Mouse (Mus musculus) embryonic stem cell, embryonic (primary cell): Measurements from ENCODE around the gene Prkcz.

ENCODE experiments used
- CTCF ChIA-PET, 4 experiments: fragments of 300-600 bp in 2 of 4; fragments of 350-600 bp in 2 of 4; sonication (Branson Sonifier 250); formaldehyde crosslinking; loops; one replicate each; lab custom pipeline; 2022; ENCODE audit warnings: inconsistent platforms in 2 of 4; lab: Charles Lee
- POLR2A ChIA-PET, 4 experiments: fragments of 300-600 bp in 2 of 4; fragments of 350-600 bp in 2 of 4; sonication (Branson Sonifier 250); formaldehyde crosslinking; loops; one replicate each; lab custom pipeline; 2022; ENCODE audit warnings: antibody characterized with exemption in 4 of 4, inconsistent platforms in 1 of 4; lab: Charles Lee

Gene Prkcz

DNA sequence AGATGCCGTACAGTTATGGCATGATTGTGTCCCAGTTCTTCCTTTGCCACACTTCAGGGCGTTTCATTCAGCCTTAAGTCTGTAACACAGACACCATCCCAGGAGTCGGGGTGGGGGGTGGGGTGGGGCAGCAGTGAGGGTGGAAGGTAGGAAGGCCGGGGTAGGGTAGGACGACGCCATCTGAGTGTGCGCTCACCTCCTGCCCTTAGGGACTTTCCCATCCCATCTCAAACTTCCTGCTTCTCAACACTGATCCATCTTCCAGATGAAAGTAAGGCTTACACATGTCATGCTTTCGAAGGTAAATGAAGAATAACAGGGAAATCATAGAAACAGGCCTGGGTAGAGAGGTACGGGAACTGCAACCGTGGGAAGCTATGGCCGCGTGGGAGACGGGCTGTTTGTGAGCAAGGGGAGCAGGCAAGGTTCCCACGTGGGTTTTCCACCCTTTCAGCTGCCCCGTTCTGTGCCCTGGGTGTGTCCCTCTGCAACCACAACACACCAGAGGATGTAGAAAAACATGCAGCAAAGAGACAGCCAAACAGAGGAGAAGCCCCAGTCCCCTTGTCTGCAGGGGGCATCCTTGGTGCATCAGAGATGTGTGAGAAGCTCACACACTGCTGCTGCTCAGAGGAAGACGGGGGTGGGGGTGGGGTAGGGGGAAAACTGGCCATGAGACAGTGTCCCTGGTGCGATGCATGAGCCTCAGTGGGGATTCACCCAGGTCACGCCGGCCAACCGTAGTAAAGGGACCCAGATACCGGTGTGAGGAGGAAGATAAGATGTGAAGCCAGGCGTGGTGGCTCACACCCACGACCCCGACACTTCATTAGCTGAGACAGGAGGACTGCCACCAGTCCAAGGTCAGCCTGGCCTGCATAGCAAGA is 54.6 kb downstream of the Prkcz start:
- POLR2A ChIA-PET, result interaction anchor here in 1 of 4 experiments (1.0 kb wide), 1 partner anchor 70 kb away, joined by 3 read pairs; no protein-coding TSS in a partner anchor
- CTCF ChIA-PET, result interaction anchor here in 2 of 4 experiments (1.4 to 1.5 kb wide), 2 partner anchors 10 to 16 kb away, joined by 3 to 5 read pairs; no protein-coding TSS in a partner anchor

DNA sequence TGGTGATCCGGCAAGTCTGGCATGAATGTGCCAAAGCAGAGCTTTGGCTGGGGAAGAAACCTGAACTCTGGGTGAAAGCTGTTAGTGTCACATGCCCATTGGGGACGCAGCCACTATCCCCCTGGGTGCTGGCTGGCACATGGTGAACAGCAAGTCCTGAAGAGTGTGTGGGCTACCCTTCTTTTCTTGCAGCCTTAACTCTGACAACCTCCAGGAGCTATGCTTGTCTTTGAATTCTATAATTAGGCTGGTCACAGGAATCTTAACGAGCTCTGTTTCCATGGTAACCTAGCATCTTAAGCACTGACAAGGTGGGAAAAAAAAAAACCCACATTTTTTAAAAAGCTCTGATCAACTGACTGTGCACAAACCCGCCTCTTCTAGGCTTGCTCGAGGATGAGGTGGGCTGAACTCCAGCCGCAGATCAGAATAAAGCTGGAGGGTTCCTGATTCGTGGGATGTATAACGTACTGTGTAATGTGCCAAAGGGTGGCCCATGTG is 55.6 kb downstream of the Prkcz start:
- ChIA-PET POLR2A (interaction anchor here in 2 of 4 experiments (0.6 to 1.2 kb wide), 3 partner anchors 12 to 66 kb away, joined by 3 to 4 read pairs (median 3); no protein-coding TSS in a partner anchor), CTCF (interaction anchor here in 1 of 4 experiments (1.4 kb wide), 3 partner anchors 15 to 320 kb away, joined by 3 to 9 read pairs (median 5); no protein-coding TSS in a partner anchor)

DNA sequence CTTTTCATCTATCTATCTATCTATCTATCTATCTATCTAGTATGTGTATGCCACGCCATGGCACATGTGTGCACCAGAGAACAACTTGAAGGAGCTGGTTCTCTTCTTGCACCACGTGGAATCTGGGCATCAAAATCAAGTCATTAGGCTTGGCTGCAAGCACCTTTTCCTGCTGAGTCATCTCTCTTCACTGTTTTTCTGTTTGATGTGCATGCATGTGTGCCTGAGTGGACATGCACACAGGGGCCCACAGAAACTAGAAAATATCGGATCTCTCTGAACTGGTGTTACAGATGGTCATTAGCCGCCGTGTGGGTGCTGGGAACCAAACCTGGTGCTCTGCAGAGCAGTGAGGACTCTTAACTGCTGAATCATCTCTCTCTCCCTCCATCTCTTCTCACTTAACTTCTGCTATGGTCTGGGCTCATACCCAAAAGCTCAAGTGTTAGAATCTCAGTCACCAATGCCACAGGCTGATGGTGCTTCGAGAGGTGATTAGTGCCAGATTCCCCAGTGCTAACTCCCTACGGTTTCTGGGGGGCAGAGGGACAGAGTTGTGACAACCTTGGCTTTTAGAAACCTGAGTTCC is 56.6 kb downstream of the Prkcz start:
- ChIA-PET POLR2A (interaction anchor here in 2 of 4 experiments (0.6 to 1.2 kb wide), 3 partner anchors 12 to 417 kb away, joined by 3 read pairs; no protein-coding TSS in a partner anchor), CTCF (interaction anchor here in 1 of 4 experiments (1.4 kb wide), 3 partner anchors 14 to 319 kb away, joined by 3 to 9 read pairs (median 5); no protein-coding TSS in a partner anchor)

DNA sequence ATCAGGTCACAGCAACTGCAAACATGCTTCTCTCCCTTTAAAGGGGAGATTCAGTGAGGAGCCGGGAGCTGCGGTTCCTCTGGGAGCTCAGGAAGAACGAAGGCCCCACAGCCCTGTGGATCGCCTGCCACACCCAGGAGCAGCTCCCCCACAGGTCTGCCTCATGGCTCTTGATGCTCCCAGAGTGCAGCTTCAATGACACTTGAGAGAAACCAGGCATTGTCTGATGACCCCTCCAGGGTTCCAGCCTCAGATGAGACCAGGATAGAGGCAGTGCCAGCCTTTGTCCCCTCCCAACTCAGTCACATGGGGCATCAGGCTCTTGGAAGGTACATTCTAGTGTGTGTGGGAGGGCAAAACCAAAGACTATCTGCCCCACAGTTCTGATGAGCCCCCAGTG is 59.2 kb downstream of the Prkcz start:
- CTCF ChIA-PET, result interaction anchor here in 1 of 4 experiments (0.8 to 1.6 kb wide), 3 partner anchors 19 to 195 kb away, joined by 3 to 7 read pairs (median 3); no protein-coding TSS in a partner anchor
- POLR2A ChIA-PET, result interaction anchor here in 2 of 4 experiments (1.0 to 2.3 kb wide), 3 partner anchors 13 to 236 kb away, joined by 3 to 5 read pairs (median 4); partner anchors contain the start of gene Prkcz (in 1 of the 2)

DNA sequence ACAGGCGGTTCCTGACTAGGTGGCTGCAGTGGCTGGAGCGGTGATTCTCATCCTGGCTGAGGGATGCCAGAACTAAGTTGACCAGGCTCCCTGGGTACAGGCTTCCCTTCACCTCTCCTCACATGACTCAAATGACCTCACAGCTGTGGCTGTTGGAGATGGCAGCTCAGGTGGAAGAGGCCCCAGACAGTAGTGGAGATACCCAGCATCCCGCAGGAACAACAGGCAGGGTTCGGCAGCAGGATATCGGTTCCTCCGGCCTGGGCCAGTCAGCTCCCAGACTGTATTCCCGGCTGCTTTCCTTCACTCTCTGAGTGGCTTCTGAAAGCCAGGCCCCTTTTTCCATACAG is 60.1 kb downstream of the Prkcz start:
- POLR2A ChIA-PET, result interaction anchor here in 1 of 4 experiments (2.3 kb wide), 1 partner anchor 14 kb away, joined by 5 read pairs; no protein-coding TSS in a partner anchor
- CTCF ChIA-PET, result interaction anchor here in 1 of 4 experiments (1.6 kb wide), 1 partner anchor 20 kb away, joined by 7 read pairs; no protein-coding TSS in a partner anchor

DNA sequence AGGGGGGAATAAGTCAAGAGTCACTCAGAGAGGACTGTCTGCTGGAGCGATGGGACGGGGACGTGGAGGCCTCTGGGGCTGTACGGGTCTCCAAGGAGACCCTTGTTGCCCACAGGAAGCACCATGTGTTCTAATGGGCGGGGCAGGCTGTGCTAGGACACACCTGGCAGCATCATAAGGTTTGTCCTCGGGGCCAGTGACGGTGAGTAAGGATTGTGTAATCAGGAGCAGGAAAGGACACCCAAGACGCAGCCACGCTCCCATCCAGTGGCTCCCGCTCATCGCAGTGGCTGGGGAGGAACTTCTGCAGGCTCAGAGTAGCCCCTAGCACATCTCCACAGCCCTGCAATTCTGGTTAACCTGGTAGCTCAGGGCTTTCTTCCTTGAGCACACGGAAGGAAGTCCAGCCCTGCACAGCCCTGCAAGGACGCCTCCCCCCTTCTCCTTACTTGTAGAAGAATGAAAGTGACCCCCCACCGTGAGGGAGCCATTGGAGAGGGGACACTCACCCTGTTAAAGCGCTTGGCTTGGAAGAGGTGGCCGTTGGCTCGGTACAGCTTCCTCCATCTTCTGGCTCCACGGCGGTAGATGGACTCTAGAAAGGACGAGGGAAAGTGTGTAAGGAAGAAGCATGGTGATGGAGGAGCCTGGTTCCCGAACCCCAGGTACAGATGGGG is 60.6 kb downstream of the Prkcz start:
- ChIA-PET CTCF (interaction anchor here in 2 of 4 experiments (0.7 to 2.0 kb wide), 3 partner anchors 17 to 32 kb away, joined by 3 to 7 read pairs (median 5); no protein-coding TSS in a partner anchor), POLR2A (interaction anchor here in 2 of 4 experiments (0.7 to 2.3 kb wide), 2 partner anchors 9 to 15 kb away, joined by 3 to 5 read pairs; no protein-coding TSS in a partner anchor)

DNA sequence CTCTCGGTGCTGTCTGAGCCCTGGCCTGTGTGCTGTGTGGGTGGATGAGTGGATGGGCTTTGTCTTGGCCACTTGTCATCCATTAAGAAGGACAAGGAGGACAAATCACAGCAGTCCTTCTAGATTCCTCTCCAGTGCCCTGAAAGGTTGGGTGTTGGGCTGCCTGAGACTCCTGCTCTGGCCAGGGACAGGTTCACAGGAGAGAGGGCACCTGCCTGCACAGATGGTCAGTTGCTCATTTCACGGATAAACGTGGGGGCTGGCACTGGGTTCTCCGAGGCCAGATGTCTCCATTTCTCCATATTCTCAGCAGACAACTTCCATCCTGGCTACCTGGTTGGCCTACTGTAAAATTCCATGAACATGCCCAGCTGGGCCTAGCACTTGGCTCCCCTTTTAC is 62.3 kb downstream of the Prkcz start:
- ChIA-PET POLR2A (no interaction called here), CTCF (interaction anchor here in 1 of 4 experiments (2.0 kb wide), 1 partner anchor 31 kb away, joined by 5 read pairs; no protein-coding TSS in a partner anchor)

DNA sequence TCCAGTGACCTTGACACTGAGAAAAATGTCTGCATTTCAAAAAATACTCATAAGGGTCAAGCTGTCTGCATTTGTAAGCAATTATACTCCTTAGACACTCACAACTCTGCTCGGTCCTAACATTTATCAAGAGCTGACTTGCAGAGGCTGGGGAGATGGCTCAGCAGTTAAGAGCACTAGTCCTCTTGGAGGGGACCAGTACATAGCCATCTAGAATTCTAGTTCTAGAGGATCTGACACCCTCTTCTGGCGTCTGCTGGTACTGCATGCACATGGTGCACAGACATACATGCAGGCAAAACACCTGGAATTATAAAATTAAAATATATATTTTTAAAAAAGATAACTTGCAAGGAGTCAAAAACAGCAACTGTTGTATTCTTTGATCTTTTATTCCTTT is 64.1 kb downstream of the Prkcz start:
- ChIA-PET POLR2A (interaction anchor here in 1 of 4 experiments (0.6 kb wide), 1 partner anchor 61 kb away, joined by 3 read pairs; no protein-coding TSS in a partner anchor), CTCF (interaction anchor here in 3 of 4 experiments (0.6 to 2.2 kb wide), 7 partner anchors 10 to 664 kb away, joined by 3 to 7 read pairs (median 4); no protein-coding TSS in a partner anchor)

DNA sequence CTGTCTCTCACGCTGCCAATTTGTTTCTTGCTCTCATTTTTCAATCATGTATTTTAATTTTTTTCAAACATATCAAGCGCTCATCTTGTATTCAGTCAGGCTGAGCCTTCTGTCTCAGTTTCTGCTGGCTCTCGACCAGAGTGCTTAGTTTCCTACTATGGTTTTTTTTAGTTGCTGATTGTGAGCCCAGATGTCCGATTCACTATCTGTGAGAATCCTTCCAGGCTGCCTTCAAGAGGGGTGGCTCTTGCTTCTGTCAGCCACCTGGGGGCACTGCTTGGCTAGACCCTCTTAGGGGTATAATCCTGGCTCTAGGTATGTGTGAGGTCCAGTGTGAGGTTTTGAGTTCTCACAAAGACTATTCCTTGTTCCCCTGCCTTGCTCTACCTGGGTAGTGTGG is 65.2 kb downstream of the Prkcz start:
- CTCF ChIA-PET, result interaction anchor here in 3 of 4 experiments (0.7 to 2.2 kb wide), 6 partner anchors 11 to 47 kb away, joined by 4 to 7 read pairs (median 6); partner anchors contain the start of gene Faap20 (in 1 of the 3)

DNA sequence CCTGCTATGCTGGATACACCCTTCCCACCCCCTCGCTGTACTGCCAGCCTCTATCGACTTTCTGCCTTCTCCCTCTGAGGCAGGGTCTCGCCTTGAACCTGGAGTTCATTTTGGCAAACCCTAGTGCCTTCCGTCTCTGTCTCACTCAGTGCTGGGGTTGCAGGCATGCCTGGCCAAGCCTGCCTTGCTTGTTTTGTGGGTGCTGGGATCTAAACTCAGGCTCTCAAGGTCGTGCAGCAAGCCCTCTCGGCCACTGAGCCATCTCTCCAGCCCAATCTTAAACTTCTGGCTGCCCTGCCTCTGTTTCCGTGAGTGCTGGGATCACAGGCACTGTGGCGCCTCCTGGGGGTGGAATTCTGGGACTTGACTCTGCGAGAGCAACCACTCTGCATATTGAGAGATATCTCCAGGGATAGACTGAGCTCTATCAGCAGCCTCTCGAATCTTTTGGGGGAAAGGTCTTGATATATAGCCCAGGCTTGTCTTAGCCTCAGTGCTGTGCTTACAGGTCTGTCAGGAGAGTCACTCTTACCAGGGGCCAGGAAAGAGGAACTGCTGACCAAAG is 66.1 kb downstream of the Prkcz start:
- POLR2A ChIA-PET, result interaction anchor here in 2 of 4 experiments (0.9 to 1.1 kb wide), 2 partner anchors 23 to 45 kb away, joined by 3 to 5 read pairs; partner anchors contain the start of gene Faap20 (in 1 of the 2)
- CTCF ChIA-PET, result interaction anchor here (0.6 to 2.2 kb wide), 12 partner anchors 13 to 417 kb away, joined by 3 to 7 read pairs (median 4); partner anchors contain the start of gene Faap20 (in 1 of the 4)

More for the DNA sequence above, 65.2 kb downstream of the Prkcz start:
- POLR2A ChIA-PET, result interaction anchor here in 1 of 4 experiments (1.1 kb wide), 1 partner anchor 46 kb away, joined by 5 read pairs; the partner anchor contains the start of gene Faap20

DNA sequence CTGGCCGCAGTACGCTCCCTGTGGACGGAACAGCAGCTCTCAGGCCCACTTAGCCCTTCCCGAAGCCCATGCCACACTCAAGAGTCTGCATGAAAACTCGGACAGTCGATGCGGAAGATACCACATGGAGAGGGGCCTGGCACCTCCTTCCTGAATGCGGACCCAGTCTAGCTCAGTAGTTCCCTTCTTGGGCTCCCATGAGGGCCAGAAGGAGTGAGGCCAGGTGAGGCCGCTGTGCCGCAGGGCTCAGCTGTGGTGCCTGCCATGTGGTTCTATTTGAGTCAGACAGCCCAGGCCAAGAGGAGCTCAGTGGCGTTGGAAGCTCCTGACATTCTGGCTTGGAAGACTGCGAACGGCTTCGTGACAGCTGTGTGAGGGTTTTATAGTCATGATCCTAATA is 66.8 kb downstream of the Prkcz start:
- ChIA-PET POLR2A (interaction anchor here in 1 of 4 experiments (0.9 kb wide), 1 partner anchor 22 kb away, joined by 3 read pairs; no protein-coding TSS in a partner anchor), CTCF (interaction anchor here (0.6 to 1.9 kb wide), 11 partner anchors 14 to 1444 kb away, joined by 3 to 6 read pairs (median 4); partner anchors contain the start of gene Faap20 (in 1 of the 4))

DNA sequence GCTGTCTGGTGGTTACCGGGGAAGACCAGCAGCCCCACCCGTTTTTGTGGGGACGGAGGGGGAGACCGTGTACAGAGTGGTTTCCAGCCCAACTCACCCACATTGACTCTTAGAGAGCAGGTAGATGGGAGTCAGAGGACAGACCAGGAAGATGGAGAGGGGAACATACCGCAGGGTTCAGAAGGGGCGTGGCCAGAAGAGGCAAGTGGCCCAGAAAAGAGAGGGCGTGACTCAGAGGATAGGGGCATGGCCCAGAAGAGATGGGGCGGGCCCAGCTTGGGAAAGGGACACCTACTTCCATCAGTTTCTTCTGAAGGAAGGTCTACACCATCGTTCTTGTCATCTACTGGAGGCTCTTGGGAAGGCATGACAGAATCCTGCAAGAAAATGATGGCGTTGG is 68.3 kb downstream of the Prkcz start:
- POLR2A ChIA-PET, result interaction anchor here in 1 of 4 experiments (0.7 to 1.3 kb wide), 2 partner anchors 12 to 359 kb away, joined by 3 to 4 read pairs; no protein-coding TSS in a partner anchor
- CTCF ChIA-PET, result interaction anchor here in 2 of 4 experiments (0.6 to 1.6 kb wide), 2 partner anchors 15 to 514 kb away, joined by 6 to 8 read pairs; no protein-coding TSS in a partner anchor

DNA sequence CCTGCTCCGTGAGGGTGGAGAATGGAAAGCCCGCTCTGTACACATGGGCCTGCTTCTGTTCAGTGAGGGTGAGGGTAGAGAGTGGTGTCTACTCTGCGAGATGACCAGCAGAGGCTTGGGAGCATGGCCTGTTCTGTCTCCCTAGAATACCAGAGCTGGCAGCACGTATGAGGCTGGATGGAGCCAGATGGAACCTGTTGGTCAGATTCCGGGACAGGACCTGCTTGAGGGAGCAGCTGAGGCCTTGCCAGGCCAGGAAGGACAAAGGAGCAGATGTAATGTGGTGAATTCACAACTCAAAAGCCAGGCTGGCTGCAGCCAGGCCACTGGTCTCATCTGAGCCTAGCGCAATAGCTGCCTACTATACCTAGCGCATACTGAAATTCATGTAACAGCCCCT is 71.1 kb downstream of the Prkcz start:
- ChIA-PET POLR2A (interaction anchor here in 2 of 4 experiments (0.6 kb wide), 3 partner anchors 66 to 439 kb away, joined by 3 read pairs; no protein-coding TSS in a partner anchor), CTCF (interaction anchor here in 3 of 4 experiments (0.5 to 1.9 kb wide), 8 partner anchors 10 to 113 kb away, joined by 3 to 6 read pairs (median 4); no protein-coding TSS in a partner anchor)

DNA sequence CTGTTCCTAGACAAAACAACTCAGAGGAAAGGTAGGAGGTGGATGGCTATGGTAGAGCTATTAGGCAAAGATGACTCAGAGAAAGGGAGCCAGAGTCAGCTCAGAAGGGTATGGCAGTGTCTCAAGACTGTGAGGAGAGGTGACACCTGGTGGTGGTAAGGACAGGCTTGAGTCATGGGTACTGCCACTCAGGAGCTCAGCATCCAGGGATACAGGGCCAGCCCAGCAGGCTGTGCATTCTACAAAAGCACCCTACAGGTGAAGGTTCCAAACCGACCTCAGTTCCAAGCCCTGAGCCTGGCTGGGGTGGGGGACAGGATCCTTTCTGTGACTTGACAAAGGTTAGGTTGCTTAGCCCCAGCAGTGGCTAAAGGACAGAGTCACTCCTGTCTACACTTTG is 72.6 kb downstream of the Prkcz start:
- POLR2A ChIA-PET, result interaction anchor here in 2 of 4 experiments (0.5 to 1.1 kb wide), 4 partner anchors 9 to 201 kb away, joined by 3 read pairs; no protein-coding TSS in a partner anchor

DNA sequence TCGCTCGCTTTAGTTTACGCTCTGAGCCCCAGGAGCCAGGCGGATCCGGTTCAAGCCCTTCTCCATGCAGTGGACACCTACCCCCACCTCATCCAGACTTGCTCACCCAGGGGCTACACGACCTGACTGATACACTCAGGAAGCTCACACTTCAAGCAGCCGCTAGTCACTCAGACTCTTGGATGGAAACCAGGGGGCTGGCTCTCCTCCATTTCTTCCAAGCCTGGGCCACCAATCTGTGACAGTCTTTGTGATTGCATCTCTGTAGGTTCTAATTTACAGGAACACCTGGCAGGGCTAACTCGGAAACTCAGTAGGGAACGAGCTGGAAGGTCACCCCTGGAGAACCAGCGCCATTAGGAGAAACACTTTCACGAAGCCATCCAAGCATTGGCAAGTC is 73.4 kb downstream of the Prkcz start:
- ChIA-PET CTCF (interaction anchor here in 3 of 4 experiments (1.0 to 2.7 kb wide), 5 partner anchors 19 to 38 kb away, joined by 3 to 10 read pairs (median 5); partner anchors contain the start of gene Faap20 (in 1 of the 3)), POLR2A (interaction anchor here in 2 of 4 experiments (1.0 to 1.1 kb wide), 3 partner anchors 12 to 283 kb away, joined by 3 read pairs; no protein-coding TSS in a partner anchor)

More for the DNA sequence above, 72.6 kb downstream of the Prkcz start:
- CTCF ChIA-PET, result interaction anchor here in 3 of 4 experiments (0.8 to 2.7 kb wide), 7 partner anchors 8 to 39 kb away, joined by 3 to 10 read pairs (median 5); partner anchors contain the start of gene Faap20 (in 1 of the 3)

DNA sequence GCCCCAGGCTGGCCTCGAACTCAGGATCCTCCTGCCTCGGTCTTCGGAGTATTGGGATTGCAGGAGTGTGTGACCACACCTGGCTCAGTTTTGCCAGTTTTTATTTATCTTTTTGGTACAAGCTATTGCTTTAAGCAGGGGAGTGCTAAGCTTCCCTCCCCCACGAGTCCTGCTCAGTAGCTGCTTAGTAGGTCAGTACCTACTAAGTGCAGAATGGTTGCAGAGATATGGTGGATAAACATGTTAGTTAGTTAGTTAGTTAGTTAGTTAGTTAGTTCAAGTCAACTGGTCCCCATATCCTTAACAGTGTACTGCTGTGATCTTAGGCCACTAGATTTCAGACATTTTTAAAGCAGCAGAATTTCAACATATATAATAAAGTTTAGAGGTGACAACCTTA is 75.1 kb downstream of the Prkcz start:
- ChIA-PET POLR2A (interaction anchor here in 1 of 4 experiments (1.4 kb wide), 1 partner anchor 18 kb away, joined by 4 read pairs; no protein-coding TSS in a partner anchor), CTCF (interaction anchor here in 1 of 4 experiments (0.6 to 2.0 kb wide), 2 partner anchors 18 to 27 kb away, joined by 3 to 4 read pairs; no protein-coding TSS in a partner anchor)
